Mouse (Mus musculus) kidney, adult 8-10 months (tissue): ENCODE results near the gene Tor4a.

Experiments
- DNase-seq, 2 experiments: peaks; one replicate each; pipeline ENCODE4 v3.0.0; 2022

The Tor4a gene

DNA sequence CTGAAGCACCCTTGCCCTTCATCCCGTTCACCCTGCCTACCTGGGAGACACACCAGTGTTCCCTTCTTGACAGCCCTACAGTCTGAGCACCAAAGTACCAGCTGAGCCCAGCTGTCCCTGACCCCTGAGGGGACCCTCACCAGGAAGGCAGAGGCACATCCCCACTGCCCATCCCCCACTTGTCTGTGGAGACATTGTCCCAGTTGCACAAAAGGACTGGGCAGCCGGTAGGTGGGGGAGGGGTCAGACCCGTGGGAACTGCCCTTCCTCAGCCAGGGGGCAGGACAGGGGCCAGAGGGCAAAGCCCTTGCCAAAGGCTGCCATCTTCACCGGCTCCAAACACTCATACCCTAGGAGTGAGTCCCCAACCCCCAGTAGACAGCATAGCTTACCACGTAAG, 26.9 kb downstream of the Tor4a start:
- no peak for DNase-seq

DNA sequence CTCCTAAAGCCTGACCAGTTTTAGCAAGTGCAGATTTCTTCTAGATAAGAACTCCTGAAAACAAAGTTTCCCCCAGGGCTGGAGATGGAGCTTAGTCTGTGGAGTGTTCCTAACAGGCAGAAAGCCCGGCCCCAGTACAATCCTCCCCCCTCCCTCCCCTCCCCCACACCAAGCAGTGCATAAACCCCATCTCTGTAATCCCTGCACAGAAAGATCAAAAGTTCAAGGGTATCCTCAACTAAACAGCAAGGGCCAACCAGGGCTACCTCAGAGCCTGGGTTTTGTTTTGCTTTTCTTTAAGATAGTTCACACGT, 28.1 kb downstream of the Tor4a start:
- no peak for DNase-seq

DNA sequence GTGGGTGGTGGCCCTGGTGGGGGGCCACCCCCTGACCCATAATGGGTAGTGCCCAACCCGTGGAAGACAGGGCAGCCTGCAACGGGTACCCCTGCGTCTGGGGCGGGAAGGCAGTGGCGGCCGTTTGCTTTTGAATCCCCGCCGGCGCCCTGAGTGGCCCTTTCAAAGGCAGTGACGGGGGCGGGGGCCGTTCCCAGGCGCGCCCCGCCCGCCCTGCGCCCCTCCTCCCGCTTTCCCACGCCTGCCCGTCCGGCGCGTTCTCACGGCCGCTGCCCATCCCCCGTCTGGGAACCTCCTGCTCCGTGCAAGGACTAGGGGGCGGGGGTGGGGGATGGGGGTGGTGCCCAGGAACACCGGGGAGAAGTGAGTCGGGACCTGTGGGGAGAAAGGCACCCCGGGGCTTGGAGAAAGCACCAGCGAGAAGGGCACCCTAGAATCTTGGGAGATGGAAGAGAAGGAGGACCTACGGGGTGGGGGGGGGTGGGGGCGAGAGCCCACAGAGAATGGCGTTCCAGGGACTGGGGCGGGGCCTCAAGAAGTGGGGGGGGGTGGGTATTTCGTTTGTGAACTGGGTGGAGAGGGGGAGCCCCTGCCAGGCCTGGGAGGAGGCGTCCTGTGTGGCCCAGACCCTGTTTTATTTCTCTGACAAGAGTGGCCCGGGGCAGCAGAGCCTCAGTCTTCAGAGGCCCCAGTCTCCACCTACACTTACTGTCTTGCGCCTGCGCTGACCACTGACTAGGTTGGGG, 28.6 kb downstream of the Tor4a start:
- DNase-seq: no peak

DNA sequence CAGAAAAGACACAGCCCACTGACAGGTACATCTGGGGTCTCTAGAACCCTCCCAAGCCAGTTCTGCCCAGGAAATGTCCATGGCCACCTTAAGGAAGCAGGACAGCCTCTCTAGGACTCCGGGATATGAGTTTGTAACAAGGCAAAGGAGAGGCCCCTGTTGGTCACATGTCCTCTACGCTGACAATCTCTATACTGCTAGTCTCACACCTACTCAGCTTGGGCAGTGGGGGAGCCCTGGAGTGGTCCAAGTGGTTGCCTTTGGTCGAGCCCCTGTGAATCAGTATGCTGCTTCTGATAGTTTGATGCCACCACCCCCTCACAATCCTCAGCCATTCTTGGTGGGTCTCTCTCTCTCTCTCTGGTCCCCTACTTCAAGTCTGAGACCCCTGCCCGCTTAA, 29.2 kb downstream of the Tor4a start:
- no peak for DNase-seq

DNA sequence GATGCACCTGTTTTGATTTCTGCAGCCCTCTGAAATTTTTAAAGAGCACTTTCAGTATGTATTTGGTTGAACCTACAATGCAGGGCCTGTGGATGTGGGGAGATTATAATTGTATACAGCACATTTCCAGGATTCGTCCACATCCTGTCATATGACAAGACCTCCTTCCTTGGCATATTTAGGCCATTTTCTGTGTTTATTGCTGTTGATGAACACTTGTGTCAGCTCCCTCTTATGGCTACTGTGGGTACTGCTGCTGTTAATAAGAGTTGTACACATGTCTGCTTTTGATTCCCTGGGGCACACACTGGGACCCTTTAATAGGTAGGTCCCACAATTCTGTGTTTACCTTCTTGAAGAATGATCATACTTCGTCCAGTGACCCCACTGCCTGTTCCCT, 39.0 kb downstream of the Tor4a start:
- DNase-seq: peak in 1 of 2 experiments; percentile 53

DNA sequence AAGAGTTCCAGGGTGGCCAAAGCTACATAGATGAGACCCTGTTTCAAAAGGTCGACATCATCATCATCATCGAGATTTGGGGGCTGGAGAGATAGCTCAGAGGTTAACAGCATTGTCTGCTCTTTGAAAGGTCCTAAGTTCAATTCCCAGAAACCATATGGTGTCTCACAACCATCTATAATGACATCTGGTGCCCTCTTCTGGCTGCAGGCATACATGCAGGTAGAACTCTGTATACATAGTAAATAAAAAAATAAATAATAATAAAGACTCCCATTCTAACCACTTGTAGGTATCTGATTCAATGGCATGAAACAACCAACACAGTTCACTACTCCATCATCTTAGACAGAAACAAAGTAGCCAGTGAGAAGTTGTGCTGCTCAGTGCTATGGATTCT, 39.7 kb downstream of the Tor4a start:
- no peak for DNase-seq

DNA sequence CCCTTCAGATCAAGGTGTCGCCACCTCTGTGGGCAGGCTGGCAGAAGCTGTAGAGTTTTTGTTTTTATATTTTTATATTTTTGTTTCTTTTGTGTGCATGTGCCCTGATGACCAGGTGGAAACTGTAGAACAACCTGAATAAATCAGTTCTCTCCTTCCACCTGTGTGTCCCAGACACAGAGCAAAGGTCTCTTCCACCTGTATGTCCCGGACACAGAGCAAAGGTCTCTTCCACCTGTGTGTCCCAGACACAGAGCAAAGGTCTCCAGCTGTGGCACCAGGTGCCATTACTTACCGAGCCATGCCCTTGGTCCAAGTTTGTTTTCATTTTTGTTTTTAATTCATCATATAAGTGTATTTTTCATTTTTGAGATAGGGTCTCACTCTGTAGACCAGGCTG, 40.5 kb downstream of the Tor4a start:
- no peak for DNase-seq

DNA sequence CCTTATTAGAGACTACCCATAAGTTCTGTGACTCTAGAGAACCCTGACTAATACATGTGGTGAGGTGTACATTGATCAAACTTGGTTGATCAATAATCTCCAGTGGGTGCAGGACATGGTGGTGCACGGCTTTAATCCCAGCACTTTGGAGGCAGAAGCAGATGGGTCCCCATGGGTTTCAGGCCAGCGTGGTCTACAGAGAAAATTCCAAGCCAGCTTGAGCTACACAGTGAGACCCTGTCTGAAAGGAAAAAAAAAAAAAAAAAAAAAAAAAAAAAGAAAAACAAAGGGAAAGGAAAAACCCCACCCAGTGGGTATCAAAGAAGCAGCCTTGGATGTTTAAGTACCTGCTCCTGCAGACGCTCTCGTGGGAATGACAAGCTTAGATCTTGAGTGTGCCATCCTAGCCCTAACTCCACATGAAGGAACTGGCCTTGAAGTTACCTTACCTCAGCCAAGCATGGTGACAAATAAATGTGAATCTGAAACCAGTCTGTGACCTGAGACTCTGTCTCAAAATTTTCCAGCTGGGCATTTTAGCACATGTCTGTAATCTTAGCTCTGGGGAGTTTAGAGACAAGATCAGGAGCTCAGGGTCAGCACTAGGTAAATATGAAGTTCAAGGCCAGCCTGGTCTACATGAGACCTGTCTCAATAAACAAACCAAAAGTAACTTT, 45.3 kb downstream of the Tor4a start:
- DNase-seq: no peak

DNA sequence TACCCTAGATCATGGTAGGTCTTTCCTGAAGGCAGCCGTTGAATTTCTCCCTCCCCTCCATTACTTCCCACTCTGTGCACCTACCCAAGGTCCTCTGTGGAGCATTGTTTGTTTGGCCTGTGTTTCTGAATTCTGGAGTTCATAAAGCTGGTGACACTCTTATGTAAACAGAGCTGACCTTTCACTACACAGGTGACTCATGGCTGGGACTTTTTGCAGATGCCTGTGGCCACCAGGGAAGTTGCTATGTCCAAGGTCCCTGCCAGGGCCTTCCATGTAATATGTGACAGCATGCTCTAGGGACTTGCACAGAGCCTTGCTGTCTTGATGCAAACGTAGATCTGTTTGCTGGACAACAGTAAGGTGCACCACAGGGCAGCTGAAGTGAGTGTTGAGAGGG, 47.0 kb downstream of the Tor4a start:
- DNase-seq: no peak

DNA sequence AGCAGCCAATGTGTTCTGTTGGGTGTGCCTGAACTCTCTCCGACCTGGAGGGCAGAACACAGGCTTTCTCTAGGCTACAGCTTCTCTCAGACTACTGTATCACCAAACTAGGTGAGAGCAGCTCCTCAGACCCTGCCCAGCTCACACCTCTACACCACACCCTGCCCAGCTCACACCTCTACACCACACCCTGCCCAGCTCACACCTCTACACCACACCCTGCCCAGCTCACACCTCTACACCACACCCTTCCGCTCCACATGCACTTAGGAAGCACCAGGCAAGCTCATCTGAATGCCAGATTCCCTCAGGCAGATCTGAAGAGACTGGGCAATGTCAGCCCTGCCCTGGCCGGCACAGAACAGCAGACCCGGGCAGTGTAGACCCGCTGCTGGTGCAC, 48.8 kb downstream of the Tor4a start:
- DNase-seq: no peak

DNA sequence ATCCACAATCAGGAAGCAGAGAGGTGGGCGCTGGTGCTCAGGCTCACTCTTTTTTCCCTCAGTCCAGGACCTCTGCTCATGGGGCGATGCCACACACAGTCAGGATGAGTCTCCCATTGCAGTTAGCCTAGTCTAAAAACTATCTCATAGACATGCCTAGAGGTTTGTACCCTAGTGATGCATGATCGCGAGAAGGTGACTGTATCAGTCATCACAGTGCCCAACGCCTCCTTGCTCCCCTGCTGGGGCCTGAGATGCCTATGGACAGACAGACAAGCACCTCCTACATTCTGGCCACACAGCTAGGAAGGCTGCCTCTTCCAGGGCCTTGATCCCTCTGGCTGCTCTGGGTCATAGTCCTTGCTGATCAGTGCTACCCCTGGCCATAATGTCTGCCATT, 49.3 kb downstream of the Tor4a start:
- no peak for DNase-seq

DNA sequence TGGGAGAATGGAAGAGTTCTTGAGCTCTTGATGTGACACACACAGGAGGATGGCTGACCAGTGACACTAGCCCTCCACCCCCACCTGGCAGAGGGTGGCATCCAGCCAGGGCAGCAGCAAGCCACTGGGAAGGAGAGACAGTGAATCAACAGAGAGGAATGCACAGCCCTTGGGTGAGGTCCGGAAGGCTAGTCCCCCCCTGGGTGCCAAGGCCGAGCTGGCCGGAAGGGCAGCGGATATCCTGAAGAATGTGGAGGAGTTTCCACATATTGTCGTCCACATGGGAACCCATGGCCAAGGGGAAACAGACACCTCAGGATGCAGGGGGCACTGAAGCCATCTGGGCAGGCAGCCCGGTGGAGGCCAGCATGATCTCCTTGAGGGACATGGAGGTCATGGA, 51.3 kb downstream of the Tor4a start:
- peak; percentile 56 to 72 for DNase-seq
